Mouse (Mus musculus) gastrocnemius, postnatal 25 days (tissue): ENCODE measurements at regions not wholly inside any gene's neighbourhood (a gene's known extent, or its start where the extent isn't known, plus 50 kb on each side); places are given as distances from the start of the nearest gene placed in this dataset.
"Not testable (repeated sequence)": the region's sequence is repeated elsewhere in the genome, so short reads cannot be mapped to it uniquely, and the experiment has no call there.

ENCODE experiments used
- DNase-seq: peaks from one replicate; pipeline ENCODE4 v3.0.0; 2022

DNA sequence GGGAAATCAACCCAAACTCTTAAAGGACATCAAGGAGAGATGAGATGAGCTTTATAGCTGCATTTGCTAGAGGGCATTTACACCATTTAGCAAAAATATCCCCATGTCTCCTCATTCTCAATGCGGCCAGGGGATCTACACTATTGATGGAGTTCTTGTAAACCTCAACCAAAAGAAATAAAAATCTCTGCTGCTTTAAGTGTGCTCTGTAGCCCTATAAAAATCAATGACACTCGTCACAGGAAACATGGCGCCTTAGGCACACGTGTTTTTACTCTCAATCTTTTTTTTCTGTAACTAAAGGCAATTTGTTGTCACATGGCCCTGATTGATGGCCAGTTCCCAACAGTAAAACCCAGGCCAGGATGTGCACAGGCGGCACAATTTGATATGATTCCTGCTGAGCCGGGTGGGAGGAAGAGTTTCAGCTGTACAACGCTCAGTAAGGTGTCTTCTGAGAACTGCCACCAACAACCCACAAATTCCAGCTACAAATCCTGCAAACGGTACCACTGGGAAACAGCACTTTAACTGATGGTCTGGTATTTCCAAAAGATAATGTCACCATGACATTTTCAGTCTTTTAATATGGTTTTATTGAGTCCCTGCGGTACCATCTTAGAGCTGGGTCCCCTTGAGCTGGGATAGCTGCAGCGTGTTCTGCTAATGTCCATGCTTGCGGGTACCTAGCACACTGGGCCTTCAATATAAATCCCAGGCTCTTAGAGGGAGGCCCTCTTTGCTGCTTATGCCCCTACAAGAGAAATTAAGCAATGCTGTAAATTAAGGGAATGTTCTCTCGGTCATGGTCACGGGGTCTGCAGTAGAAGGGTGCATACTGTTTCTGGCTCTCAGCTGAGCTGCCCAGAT, 78.8 kb downstream of the Tpbg start:
- DNase-seq = no peak

DNA sequence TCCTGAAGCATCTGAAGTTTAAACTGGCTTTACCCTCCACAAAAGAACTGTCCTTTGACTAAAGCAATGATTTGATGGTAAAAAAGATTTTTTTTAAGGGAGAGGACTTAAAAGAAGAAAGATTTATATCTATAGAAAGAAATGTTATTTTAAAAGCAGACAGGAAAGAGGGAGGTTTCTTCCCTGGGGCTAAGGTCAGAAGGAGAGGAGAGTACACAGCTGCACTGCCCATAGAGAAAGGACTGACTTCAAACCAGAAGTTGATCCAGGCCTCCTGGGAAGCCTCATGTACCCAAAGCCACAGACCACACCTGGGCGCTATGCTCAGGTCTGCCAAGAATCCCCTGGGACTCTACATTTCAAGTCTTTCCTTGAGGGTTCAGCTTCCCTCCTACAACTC, 83.1 kb downstream of the Tpbg start:
- DNase-seq = no peak

DNA sequence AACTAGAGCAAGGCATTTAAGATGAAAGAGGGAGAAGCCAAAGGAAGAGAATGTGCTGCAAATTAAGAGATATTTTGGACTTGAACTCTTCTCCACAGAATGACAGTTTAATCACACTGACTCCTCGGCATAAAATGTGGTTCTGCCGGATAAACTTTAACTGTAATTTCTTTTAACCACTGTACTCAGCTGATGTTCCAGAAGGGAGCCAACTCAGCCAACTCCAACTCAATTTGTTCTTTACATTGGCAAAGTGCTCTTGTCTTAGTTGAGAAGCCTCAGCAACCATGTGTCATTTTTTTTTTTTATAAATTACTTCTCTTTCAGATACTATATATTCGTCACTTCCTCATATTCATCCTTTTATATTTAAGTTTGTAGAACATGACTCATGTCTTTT, 90.0 kb downstream of the Tpbg start:
- no peak for DNase-seq

DNA sequence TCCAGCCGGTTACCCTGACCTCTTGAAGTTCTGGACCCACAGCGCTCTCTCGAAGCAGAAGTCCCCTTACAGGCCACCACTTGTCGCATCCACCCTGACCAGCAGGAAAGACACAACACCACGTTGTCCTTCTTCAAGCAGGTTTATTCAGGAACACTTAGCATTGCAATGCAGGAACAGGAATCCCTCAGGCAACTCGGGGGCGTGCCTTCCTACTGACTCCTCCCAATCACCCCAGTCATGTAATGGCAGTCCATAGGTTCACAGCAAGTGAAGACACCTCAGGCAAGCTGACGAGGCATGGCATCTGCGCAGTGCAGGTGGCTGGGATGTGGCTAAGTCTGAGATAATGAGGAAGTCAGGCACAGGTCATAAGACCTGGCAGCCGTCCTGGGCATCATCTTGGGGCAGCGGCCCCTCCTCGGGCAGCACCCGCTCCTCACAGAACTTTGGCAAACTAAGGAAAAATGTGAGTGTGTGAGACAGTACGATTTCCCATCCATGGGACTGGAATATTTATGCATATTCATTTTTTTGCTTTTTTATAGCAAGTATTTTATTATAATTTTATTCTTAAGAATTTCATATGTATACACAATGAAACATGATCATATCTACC, 101.0 kb downstream of the Tpbg start:
- not testable (repeated sequence) for DNase-seq

DNA sequence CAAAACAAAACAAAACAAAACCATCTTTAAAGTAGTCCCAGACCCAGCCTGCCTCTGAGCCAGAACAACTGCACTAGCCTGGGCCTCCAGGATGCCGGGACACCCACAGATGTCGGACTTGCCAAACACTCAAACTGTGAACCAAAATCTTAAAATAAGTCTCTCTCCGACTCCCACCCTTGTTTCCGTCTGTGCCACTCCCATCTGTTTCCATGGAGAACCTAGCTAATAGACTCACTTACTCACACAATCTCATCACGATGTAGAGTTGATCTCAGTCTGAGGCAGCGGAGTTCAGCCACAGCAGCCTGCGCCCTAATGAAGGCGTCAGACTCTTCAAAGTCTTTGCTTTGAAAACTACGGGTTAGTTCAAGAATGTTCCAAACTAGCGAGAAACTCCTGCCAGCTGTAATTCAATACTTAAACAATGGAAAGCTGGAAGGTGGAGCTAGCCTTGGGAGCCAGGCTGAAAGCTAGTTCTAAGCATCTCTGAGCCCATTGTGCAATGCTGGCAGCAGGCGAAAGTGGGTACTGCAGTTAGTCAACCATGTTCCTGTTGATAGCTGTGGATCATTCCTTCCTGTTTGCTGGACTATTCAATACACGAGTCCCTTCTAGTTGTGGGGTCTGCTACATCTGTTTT, 106.4 kb downstream of the Tpbg start:
- no peak for DNase-seq

DNA sequence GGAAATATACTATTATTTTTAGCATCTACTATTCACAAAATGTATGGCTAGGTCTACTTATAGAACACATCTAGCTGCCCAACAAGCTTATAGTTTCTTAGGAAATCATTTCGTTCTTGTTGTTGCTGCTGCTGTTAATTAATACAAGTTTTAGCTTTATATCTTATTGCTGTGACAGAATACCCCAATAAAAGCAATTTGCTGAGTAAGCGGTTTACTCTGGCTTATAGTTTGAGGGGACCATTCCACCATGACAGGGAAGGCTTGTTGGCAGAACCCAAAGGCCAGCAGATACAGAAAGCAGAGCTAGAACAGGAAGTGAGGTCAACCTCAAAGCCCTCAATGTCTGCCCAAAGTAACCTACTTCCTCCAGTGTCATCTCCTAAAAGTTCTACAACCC, 109.6 kb downstream of the Tpbg start:
- no peak for DNase-seq

DNA sequence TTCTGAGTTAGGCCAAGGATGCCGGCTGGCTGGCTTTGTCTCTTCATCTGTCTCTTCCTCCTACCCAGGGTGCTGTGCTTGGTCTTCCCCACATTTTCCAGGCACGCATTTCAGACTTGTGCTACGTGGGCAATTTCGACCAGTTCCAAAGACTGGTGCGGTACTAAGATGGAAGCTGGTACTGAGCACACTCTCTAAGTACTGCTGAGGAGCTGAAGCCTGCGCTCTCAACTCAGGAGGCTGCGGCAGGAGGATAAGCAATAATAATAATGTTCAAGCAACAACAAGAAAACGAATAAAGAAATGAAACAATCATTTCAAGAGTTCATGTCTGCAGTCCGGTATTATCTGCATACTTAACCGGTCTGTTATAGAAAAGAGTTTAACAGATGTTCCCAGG, 127.9 kb downstream of the Tpbg start:
- no peak for DNase-seq

DNA sequence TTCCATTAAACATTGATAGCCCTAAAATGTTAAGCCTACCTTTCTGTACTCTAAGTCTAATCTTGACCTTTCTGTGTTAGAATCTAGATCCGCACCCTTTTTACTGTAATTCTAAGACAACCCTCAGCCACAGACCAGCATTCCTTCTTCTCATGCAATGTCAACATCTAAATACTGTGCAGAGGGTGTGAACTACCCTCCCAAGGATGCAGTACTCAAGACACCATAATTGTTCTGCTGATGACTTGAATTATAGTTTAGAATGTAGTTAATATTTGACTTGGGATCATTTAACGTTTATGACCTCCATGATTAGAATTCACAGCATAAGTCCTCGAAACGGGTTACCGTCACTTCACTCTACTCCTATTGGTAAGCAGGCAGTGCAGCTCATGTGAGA, 139.2 kb downstream of the Tpbg start:
- no peak for DNase-seq

DNA sequence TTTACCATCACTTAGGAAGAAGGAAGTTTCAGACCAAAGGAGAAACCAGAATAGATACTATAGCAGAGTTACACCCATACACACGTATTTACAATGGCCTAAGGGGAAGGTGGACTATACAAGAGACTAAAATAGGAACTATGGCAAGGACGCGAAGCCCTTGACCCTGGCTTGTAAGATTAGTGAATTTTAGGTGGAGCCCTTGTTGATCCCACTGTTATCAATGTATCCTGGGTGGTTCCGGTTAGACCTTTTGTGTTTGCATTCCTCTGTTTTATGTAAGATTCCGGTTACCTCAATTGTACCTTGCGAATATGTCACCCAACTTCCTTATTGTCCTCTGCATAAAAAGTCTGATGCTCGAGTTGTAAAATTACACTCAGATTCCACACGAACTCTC, 141.3 kb downstream of the Tpbg start:
- DNase-seq = not testable (repeated sequence)

DNA sequence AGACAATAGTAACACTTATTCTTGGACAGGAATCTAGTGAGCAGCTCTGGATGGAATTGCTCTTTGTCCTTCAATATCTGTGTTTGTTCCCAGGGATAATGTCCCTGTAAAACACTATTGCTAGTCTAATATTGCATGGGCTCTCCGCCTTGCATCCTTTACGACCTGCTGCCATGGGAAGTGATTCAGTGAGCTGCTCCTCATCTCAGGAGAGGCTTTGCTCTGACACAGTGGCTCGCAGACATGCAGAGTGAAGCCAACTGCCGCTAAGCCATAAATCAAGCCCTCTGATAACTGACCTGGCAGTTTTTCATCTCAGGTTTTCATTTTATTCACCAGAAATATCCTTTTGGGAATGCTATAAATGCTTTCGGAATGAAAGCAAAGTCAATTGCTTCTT, 143.5 kb downstream of the Tpbg start:
- DNase-seq = no peak

DNA sequence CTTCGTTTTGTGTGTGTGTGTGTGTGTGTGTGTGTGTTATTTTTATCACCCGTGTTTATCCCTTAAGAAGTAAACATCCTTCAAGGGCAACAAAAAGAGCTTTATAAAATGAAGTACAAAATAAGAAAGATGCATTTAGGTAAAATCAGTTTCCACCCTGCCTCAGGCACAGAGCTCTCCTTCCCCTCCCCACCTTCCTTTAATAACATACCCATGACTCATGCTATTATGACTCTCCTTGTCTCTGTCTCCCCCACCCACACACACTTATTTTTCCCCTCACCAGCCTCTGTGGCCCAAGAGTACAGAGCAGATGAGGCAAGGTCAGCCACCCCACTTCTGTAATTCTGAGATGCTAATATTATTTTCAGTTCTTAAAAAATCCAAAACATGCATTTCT, 144.0 kb downstream of the Tpbg start:
- no peak for DNase-seq

DNA sequence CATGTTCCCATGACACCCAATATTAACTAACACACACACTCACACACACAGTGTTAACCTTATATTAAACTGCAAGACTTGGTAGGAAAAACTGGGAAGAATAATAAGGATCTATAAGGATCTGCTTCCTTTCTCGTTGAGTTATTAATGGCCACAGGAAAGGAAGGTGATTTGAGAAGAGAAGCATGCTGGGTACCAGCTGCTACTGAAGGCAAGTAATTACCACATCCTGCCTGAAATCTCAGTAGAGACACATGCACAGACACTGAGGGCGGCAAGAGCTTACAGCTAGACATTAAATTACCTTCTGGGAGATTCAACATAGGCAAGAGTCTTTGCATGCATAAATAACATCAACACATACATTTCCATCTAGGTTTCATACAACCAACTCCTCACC, 160.8 kb downstream of the Tpbg start:
- DNase-seq = no peak

DNA sequence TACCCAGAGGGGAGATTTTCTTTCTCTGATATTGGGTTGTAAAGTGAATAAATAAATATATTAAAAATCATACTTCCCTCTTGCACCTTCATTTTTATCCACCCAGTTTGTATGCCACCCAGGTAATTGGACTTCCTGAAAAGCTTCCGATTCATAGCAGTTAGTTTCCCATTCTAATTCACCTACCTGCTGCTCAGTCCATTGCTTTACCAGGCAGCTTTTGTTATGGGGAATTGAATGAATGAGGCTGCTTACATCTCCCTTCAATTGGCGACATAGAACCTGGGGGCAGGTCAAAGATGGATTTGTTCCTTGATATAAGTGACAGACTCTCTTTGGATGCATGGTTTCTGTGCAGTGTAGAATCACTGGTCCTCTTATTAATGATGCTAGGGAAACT, 169.5 kb downstream of the Tpbg start:
- no peak for DNase-seq

DNA sequence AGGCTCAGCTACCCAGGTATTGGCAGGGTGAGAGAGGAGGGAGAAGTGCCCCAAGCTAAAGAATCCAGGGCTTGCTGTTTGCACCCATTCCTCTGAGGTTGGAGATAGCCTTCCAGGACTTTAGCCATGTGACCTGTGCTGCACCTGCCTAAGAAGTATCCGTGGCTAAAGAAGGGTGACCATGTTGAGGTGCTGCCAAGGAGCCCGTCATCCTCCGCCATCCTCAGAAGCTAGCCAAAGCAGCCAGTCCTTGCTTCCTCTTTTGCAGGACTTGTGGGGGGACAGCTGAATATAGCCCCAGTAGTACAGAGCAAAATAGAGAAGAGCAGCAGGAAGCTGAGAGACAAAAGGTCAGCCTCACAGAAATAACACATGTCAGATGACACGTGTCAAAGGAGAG, 173.7 kb downstream of the Tpbg start:
- DNase-seq = no peak

DNA sequence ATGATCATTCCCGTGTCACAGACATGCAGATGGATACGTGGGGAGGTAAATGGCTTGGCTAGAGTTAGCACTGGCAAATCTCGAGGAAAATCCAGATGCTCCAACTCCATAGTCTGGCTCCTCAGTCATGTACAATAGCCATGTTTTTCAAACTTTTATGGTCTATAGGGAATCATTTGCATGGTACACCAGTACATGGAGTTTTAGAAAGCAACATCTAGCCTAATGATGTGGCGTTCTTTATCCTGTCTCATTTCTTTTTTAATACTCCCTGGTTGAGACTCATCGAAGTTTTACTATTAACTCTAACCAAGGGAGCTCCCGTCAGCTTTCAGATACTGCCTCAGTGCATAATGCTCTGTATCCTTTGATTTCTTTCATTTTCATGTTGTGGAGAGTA, 178.0 kb downstream of the Tpbg start:
- no peak for DNase-seq

DNA sequence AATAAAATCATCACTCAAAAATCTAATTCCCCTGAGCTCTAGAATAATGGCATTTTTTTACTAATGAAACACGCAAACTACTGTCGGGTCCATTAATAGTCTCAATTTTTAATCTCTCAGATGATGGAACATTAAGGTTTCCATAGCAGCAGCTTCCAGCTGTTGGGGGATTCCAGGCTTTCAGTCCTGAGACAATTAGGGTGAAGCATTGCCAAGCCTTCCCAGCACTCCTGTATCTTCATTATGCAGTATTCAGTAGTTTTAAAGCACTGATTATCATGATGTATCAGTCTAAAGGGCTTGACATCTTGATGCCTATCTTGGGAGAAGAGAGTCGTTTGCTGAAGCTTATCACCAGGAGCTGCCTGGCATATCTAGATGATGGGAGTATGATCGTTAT, 178.6 kb downstream of the Tpbg start:
- DNase-seq = no peak

DNA sequence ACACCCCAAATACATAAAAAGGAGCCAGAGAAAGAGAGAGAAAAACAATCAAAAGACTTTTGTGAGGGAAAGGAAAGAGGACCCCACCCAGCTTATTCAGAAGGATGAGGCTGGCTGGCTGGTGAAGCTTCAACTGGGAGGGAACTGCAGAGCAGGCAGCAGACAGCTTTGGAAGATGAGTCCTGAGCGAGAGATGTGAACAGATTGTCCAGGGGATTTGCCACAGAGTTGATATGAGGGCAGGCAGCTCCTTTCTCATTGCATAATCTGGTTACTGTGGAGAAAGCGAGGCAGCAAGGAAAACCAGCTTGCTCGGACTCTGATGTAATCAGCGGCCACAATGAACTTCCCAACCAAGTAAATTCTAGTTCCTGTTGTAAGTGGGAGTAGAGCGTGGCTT, 188.6 kb downstream of the Tpbg start:
- peak; percentile 22 for DNase-seq

DNA sequence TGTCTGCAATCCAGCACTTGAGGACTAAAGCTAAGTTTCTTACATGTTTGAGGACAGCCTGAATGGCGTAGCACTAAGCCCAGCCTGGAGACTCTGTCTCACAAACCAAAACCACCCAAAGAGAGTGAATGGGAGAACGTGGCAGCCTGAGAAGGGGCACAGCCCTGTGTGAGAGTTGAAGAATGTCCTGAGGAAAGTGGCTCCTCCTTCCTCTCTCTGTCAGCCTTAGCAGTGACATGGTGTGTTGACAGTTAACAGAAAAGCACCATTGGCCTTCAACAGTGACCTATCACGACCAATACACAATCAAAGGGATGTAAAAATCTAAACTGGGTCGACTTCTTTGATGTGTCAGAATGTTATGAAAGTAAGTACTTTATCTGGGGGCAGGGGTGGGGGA, 201.9 kb downstream of the Tpbg start:
- DNase-seq = no peak

DNA sequence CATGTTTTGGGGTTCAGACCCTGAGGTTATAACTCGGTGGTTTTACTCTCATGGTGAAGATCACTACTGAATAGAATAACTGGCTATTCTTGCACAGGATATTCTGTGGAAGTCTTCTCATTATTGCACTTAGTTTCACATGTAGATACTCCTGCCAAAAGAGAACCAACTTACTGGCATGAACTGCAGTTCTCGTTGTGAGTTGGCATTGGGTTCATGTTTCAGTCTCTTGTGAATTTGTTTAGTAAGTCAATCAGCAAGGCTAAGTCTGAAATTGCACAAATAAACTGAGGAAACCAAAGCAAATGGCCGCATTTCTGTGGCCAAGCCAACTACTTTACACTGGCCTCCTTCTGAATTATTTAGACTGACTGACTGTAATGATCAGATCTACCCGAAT, 215.9 kb downstream of the Tpbg start:
- no peak for DNase-seq

DNA sequence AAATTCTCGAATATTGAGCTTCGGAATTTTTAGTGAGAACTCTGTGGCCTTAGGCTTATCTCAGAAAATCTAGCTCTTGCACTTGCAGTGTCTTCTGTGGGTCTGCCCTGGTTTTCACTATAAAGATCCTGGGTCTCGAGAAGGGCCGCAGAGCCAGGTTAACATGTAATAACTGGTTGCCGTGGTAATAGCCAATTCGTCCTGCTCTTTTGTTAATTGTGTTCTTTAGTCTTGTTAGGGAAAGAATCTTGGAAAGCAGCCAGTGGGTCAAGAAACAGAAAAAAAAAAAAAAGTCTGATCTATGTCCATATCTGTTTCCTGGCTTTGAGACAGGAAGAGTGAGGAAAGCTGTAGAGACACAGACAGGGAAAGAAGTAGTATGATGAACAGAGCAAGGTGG, 217.9 kb downstream of the Tpbg start:
- DNase-seq = no peak

DNA sequence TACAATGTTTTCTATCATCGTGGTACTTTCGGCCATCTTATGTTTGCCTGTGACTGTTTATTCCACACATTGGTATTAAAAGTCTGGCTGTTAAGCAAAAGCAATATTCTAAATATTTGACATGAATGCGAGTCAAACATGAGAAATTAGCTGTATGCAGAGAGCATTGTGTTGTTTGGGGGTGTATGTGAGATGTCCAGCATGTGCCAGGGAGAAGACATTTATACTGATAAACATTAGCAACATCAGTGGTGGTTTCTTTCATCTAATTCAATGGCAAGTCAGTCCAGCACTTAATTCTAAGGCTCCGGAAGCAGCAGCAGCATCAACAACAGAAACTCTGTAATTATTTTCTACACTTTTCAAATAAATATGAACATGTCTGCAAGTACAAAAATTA, 219.1 kb downstream of the Tpbg start:
- no peak for DNase-seq

DNA sequence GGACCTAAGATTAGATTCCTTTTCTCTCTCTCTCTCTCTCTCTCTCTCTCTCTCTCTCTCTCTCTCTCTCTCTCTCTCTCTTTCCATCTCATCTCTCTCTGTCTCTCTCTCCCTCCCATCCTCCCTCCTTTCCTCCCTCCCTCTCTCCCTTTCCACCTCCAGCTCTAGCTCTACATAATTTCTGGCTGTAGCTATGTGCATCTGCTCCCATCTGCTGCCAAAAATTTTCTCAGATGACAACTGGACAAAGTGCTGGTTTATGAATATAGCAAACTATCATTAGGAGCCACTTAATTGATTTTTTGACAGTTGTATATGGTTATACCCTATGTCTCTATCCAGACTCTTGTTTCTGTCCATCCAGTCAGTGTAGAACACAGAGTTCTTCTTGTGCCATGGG, 237.1 kb downstream of the Tpbg start:
- DNase-seq = no peak

DNA sequence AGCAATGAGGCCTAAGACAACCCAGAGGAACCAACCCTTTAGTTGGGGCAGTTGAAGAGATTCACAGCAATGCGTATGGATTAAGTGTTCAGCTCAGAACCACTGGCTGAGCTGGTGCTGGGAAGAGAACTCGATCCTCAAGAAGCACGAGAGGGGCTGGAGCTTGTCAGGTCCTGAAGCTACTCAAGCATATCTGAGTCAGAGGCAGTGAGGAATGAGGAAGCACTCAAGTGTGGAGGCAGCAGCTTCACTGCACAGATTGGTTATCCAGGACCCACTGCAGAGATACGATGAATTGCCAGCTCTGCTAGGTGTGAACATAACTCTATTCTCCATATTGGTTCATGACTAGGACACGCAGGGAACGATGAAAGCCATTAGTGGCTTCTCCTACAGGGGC, 239.7 kb downstream of the Tpbg start:
- no peak for DNase-seq

DNA sequence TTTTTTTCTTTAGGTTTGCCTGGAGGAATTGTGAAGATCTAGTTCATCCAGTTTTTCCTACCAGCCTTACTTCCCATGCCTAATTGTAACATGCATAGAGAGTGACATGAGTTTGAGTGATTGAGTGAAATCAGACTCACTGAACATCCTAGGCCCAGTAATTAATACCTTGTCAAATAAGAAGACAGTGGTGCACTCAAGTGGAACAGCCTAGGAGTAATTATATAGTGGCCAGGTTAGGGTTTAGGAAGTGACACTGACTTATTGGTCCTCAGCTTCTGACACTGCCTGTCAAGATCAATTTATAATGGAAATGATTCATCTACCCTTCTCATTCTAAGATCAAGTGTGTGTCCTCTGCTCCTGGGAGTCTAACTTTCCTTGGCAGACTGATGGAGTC, 250.8 kb downstream of the Tpbg start:
- no peak for DNase-seq
